In genomic region chr11:113950904-113951615, GRCm38 (mm10) we compare ENCODE assay signal across 11 mouse cellular contexts.
DNase-seq lines count a peak whose midpoint lies in the region; ATAC-seq lines count a peak whose summit lies in the region.
"Had no signal": no experiment of that assay in that cellular context is flagged by ENCODE, and none has a peak within 500 bp of the region (broad histone marks: within the 10 kb centered on the region; RNA-seq: fewer than 3 reads in every experiment).

No protein-coding gene starts in this region.

- ATAC-seq in forebrain, embryonic 15.5 days (replicated peaks) = peak; percentile 77
- peak; percentile 55 for ATAC-seq in midbrain, embryonic 12.5 days (ENCODE audit: low FRiP score, low read depth)

- DNase-seq in adrenal gland, postnatal 10 days = peak; percentile 12
- no peak for DNase-seq in adrenal gland, postnatal 4 days (ENCODE audit: low spot score in 2 of 2)
- peak; percentile 26 to 30 for DNase-seq in cerebellum, adult 18-20 months
- no peak for DNase-seq in heart, postnatal 36 days
- no peak for DNase-seq in ovary, postnatal 14 days (ENCODE audit: low spot score)
- no peak for DNase-seq in heart, postnatal 4 days
- DNase-seq: right cerebral cortex, postnatal 14 days had no signal

- intact Hi-C loops in heart, postnatal 36 days (cut with DNase I) = no loop called here

- no peaks in the 10 kb centered on the region for H3K36me3 ChIP-seq in forebrain, embryonic 15.5 days
- no peaks in the 10 kb centered on the region for H3K36me3 ChIP-seq in midbrain, embryonic 12.5 days
- H3K36me3 ChIP-seq: limb, embryonic 12.5 days had no signal

- no peak overlapping the region for H3K27ac ChIP-seq in forebrain, embryonic 15.5 days (replicated peaks)
- H3K27ac ChIP-seq in midbrain, embryonic 12.5 days (replicated peaks) = peak overlapping the region; percentile 63
- H3K27ac ChIP-seq: limb, embryonic 12.5 days had no signal

- H3K4me2 ChIP-seq in forebrain, embryonic 15.5 days (replicated peaks) = 0 out of 2 replicates have a peak overlapping the region, but pooled peaks have one; percentile 10
- peak overlapping the region; percentile 29; the same call in 1 of the 2 replicates for H3K4me2 ChIP-seq in midbrain, embryonic 12.5 days (replicated peaks)
- H3K4me2 ChIP-seq: limb, embryonic 12.5 days; lung, embryonic 14.5 days had no signal

- no peaks in the 10 kb centered on the region for H3K27me3 ChIP-seq in forebrain, embryonic 15.5 days
- H3K27me3 ChIP-seq in midbrain, embryonic 12.5 days = peaks cover 19% of the 10 kb centered on the region; the same call in 1 of the 2 replicates

- H3K4me1 ChIP-seq in forebrain, embryonic 15.5 days = peaks cover 29% of the 10 kb centered on the region
- peaks cover 37% of the 10 kb centered on the region for H3K4me1 ChIP-seq in midbrain, embryonic 12.5 days

- H3K9me3 ChIP-seq in forebrain, embryonic 15.5 days = no peaks in the 10 kb centered on the region
- 0 out of 2 replicates have a peak, but pooled peaks cover 3% of the 10 kb centered on the region for H3K9me3 ChIP-seq in midbrain, embryonic 12.5 days

- no peak overlapping the region for H3K4me3 ChIP-seq in forebrain, embryonic 15.5 days
- no peak overlapping the region for H3K4me3 ChIP-seq in midbrain, embryonic 12.5 days
- H3K4me3 ChIP-seq: limb, embryonic 12.5 days had no signal

- H3K9ac ChIP-seq in forebrain, embryonic 15.5 days (replicated peaks) = 0 out of 2 replicates have a peak overlapping the region, but pooled peaks have one; percentile 2
- no peak overlapping the region for H3K9ac ChIP-seq in midbrain, embryonic 12.5 days (replicated peaks)
- H3K9ac ChIP-seq: limb, embryonic 12.5 days; lung, embryonic 14.5 days had no signal

- 19% methylated on average over 7 of the region's 7 CpGs for WGBS in forebrain, embryonic 15.5 days
- WGBS in midbrain, embryonic 12.5 days = 24% methylated on average over 7 of the region's 7 CpGs

Comparison
In these comparisons a context has a peak if more than half of its experiments do, and no peak if none do; other contexts are left out.
1. DNase-seq: peak in adrenal gland, postnatal 10 days (single experiment) and cerebellum, adult 18-20 months (2 of 2); none in adrenal gland, postnatal 4 days (0 of 2), heart, postnatal 36 days (0 of 2), ovary, postnatal 14 days (single experiment) and heart, postnatal 4 days (single experiment).